Mouse (Mus musculus): ENCODE results near the gene Hdhd5.

GRCm38 (mm10) chr6:120548581-120548980, 17.5 kb upstream of the Hdhd5 start:
- no peak for TF ChIP-seq CTCF (IDR thresholded peaks at IDR 0.05; ENCODE audit: low read depth)
- no peak for TF ChIP-seq EP300 (IDR thresholded peaks at IDR 0.05; ENCODE audit: low read depth)

Measured in heart, postnatal 0 days (tissue).